Mouse (Mus musculus): ENCODE data around the gene Gsta3. TPM values are rescaled to one million over a fixed set of nuclear protein-coding genes. Genes with fewer than 3 reads are reported as not detected.

Gsta3 gene
- 1 to 10 TPM in 1 of 2 experiments, not detected in 1; 1.4 TPM for total RNA-seq (2023)

GRCm38 (mm10) chr1:21239911-21240898, at the start of gene Gsta3:
TSS of gene Gsta3 (plus strand) at chr1:21240589.

GRCm38 (mm10) chr1:21218489-21218919, 21.9 kb upstream of the Gsta3 start, which contains the start of gene Tmem14a:
TSS of gene Tmem14a (plus strand) at chr1:21218575.

Other genes with a start within 250 kb of the Gsta3 start
- gene Tram2, start 161.4 kb upstream of the Gsta3 start, total RNA-seq (2023): 10 to 100 TPM in 1 of 2 experiments, 1 to 10 TPM in 1; 9.6 to 12.6 TPM
- under 1 TPM; 0.65 to 0.87 TPM for gene Tmem14a, start 22.0 kb upstream of the Gsta3 start, total RNA-seq (2023)
- gene Khdc1a, start 109.1 kb downstream of the Gsta3 start, total RNA-seq (2023): under 1 TPM in 1 of 2 experiments, not detected in 1; 0.55 TPM
- gene Khdc1c, start 127.7 kb downstream of the Gsta3 start, total RNA-seq (2023): not detected
- gene Khdc1b, start 143.0 kb downstream of the Gsta3 start, total RNA-seq (2023): not detected